Mouse (Mus musculus) myocyte (in vitro differentiated cells): ENCODE results near the gene Tgfbr1. TPM values are rescaled to one million over a fixed set of nuclear protein-coding genes. Genes with fewer than 3 reads are reported as not detected.
A peak's percentile ranks its signal among the peaks of the same experiment; 100 is the strongest.

ENCODE experiments used
- H3K27me3 ChIP-seq: one replicate; pipeline ENCODE4 v1.6.1; 2011; ENCODE audit not compliant: control insufficient read depth, insufficient read depth, insufficient read length
- H3K36me3 ChIP-seq: one replicate; pipeline ENCODE4 v1.6.1; 2011; ENCODE audit not compliant: control insufficient read depth, insufficient read depth
- H3K4me2 ChIP-seq: one replicate; pipeline ENCODE4 v1.6.1; 2011; ENCODE audit warnings: low read depth, control low read depth
- H3K4me3 ChIP-seq: one replicate; pipeline ENCODE4 v1.5.1; 2011; ENCODE audit warnings: mild to moderate bottlenecking, control low read depth, moderate library complexity
- H3K79me2 ChIP-seq: one replicate; pipeline ENCODE4 v1.6.1; 2011; ENCODE audit not compliant: control insufficient read depth, insufficient read depth
- H3ac ChIP-seq: one replicate; pipeline ENCODE4 v1.6.1; 2011; ENCODE audit not compliant: control insufficient read depth, insufficient read length
- CEBPB ChIP-seq: IDR thresholded peaks from 2 replicates; pipeline ENCODE4 v1.6.1; 2011; ENCODE audit warnings: mild to moderate bottlenecking, moderate library complexity; ENCODE audit not compliant: poor library complexity, insufficient read depth, severe bottlenecking
- E2F4 ChIP-seq: IDR thresholded peaks from one replicate; pipeline ENCODE4 v1.6.1; 2011; ENCODE audit warnings: mild to moderate bottlenecking, control low read depth, moderate library complexity; ENCODE audit not compliant: insufficient read depth
- MAX ChIP-seq: IDR thresholded peaks from one replicate; pipeline ENCODE4 v1.6.1; 2011; ENCODE audit warnings: low read depth, mild to moderate bottlenecking, control low read depth
- MYOD1 ChIP-seq, 3 experiments: IDR thresholded peaks; one replicate each; pipeline ENCODE4 v1.6.1; 2011; ENCODE audit warnings: control low read depth in 2 of 3, low read depth in 2 of 3, mild to moderate bottlenecking in 2 of 3, moderate library complexity in 1 of 3; ENCODE audit not compliant: insufficient read length in 2 of 3, control insufficient read depth in 1 of 3
- MYOG ChIP-seq, 3 experiments: IDR thresholded peaks; one replicate each; pipeline ENCODE4 v1.6.1; 2011; ENCODE audit warnings: control low read depth in 2 of 3, low read depth in 2 of 3, mild to moderate bottlenecking in 2 of 3; ENCODE audit not compliant: insufficient read length in 2 of 3, control insufficient read depth in 1 of 3, insufficient read depth in 1 of 3
- POLR2A ChIP-seq: IDR thresholded peaks from one replicate; pipeline ENCODE4 v1.6.1; 2011; ENCODE audit warnings: low read depth, mild to moderate bottlenecking, control low read depth, moderate library complexity; ENCODE audit not compliant: insufficient read length
- POLR2AphosphoS2 ChIP-seq: IDR thresholded peaks from one replicate; pipeline ENCODE4 v1.6.1; 2011; ENCODE audit warnings: low read depth, control low read depth; ENCODE audit not compliant: insufficient read length
- REST ChIP-seq: IDR thresholded peaks from one replicate; pipeline ENCODE4 v1.6.1; 2011; ENCODE audit warnings: mild to moderate bottlenecking, control low read depth, moderate library complexity; ENCODE audit not compliant: insufficient read depth, insufficient read length
- SRF ChIP-seq: IDR thresholded peaks from one replicate; pipeline ENCODE4 v1.6.1; 2011; ENCODE audit warnings: low read depth; ENCODE audit not compliant: control insufficient read depth, insufficient read length
- TCF12 ChIP-seq: IDR thresholded peaks from one replicate; pipeline ENCODE4 v1.6.1; 2011; ENCODE audit warnings: mild to moderate bottlenecking, control low read depth; ENCODE audit not compliant: poor library complexity, insufficient read depth, severe bottlenecking
- TCF3 ChIP-seq: IDR thresholded peaks from one replicate; pipeline ENCODE4 v1.6.1; 2011; ENCODE audit warnings: low read depth, control low read depth; ENCODE audit not compliant: insufficient read length
- USF1 ChIP-seq: IDR thresholded peaks from one replicate; pipeline ENCODE4 v1.6.1; 2011; ENCODE audit warnings: low read depth, mild to moderate bottlenecking, control low read depth, moderate library complexity
- polyA plus RNA-seq: library from polyadenylated mRNA; unstranded; fragments of >200 nt; fragmentation: generic; extraction: Trizol; gene quantifications from one replicate; pipeline ENCODE4 v1.2.1, GENCODE M21; 2012; ENCODE audit warnings: missing spikeins

The Tgfbr1 gene
- polyA plus RNA-seq, 1 experiment, result 2.7 TPM

DNA sequence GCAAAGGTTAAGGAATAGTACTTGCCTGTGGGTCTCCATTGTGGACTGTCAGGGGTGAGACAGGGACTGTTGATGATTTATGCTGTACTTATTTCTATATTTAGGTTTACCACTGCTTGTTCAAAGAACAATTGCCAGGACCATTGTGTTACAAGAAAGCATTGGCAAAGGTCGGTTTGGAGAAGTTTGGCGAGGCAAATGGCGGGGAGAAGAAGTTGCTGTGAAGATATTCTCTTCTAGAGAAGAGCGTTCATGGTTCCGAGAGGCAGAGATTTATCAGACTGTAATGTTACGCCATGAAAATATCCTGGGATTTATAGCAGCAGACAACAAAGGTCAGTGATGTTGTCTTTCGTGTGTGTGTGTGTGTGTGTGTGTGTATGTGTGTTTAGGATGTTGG, 43.2 kb downstream of the Tgfbr1 start:
- Histone ChIP-seq H3K4me2 (no peak overlapping the region), H3K79me2 (no peaks in the 10 kb centered on the region), H3K27me3 (no peaks in the 10 kb centered on the region), H3ac (no peak overlapping the region), H3K4me3 (no peak overlapping the region), H3K36me3 (peaks cover 10% of the 10 kb centered on the region)
- TF ChIP-seq POLR2A (no peak), USF1 (no peak), MYOG (IDR thresholded peaks at IDR 0.05; ENCODE audit: control insufficient read depth in 1 of 3, insufficient read depth in 1 of 3, insufficient read length in 2 of 3, low read depth in 2 of 3) (no peak), CEBPB (no peak), POLR2AphosphoS2 (no peak), TCF3 (no peak), TCF12 (no peak), REST (no peak), MYOD1 (IDR thresholded peaks at IDR 0.05; ENCODE audit: control insufficient read depth in 1 of 3, insufficient read length in 2 of 3, low read depth in 2 of 3) (no peak), SRF (no peak), MAX (no peak), E2F4 (no peak)

DNA sequence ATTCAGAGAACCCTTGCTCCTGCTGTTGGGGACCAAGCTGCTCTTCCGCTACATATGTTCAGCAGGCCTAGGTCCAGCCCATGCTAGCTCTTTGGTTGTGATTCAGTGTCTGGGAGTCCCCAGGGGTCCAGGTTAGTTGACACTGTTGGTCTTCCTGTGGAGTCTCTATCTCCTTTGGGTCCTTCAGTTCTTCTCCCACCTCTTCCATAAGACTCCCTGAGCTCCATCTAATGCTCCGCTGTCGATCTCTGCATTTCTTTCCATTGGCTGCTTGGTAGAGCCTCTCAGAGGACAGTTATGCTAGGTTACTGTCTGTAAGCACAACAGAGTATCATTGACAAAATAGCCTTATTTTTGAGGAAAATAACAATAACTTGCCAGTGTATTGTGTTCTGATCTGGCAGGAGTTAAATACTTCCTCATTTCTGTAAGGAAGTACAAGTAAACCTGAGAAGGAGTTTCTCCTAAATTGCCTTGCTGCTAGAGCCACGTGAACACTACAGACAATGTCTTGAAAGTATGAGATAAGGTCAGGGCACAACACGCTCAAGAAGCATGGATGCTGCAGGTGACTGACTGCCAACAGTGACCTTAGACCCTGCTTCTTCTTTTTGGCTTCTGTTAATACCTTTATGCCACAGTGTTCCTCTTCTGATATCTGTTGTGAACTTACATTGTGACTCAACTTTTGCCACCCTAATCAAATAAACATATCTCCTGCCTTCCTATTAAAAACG, 45.1 kb downstream of the Tgfbr1 start:
- Histone ChIP-seq H3K36me3 (peaks cover 10% of the 10 kb centered on the region), H3K4me3 (no peak overlapping the region), H3ac (no peak overlapping the region), H3K4me2 (no peak overlapping the region), H3K79me2 (no peaks in the 10 kb centered on the region), H3K27me3 (no peaks in the 10 kb centered on the region)
- no peak for TF ChIP-seq CEBPB
- no peak for TF ChIP-seq POLR2AphosphoS2
- no peak for TF ChIP-seq MYOG (IDR thresholded peaks at IDR 0.05; ENCODE audit: control insufficient read depth in 1 of 3, insufficient read depth in 1 of 3, insufficient read length in 2 of 3, low read depth in 2 of 3)
- TF ChIP-seq MYOD1 (IDR thresholded peaks at IDR 0.05; ENCODE audit: control insufficient read depth in 1 of 3, insufficient read length in 2 of 3, low read depth in 2 of 3), result no peak
- TF ChIP-seq E2F4, result no peak
- TF ChIP-seq REST, result no peak
- no peak for TF ChIP-seq SRF
- no peak for TF ChIP-seq MAX

DNA sequence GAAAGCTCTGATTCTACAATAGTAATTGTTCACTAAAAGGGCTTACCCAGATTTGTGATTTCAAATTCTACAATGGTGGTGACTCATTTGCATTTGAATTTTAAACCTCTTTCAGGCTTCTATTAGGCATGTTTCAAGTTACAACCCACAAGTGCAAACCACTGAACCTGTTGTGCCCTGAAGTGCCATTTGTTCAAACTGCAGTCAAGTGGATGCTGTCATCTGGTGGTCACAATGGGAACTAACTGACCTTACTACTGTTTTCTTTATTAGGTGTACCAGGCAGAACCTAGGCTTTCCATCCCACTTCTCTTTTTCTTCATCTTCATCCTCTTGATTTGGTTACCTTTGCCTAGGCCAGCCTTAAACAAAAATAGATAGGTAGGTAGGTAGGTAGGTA, 46.8 kb downstream of the Tgfbr1 start:
- Histone ChIP-seq H3K36me3 (peaks cover 10% of the 10 kb centered on the region), H3K4me2 (no peak overlapping the region)
- TF ChIP-seq MYOG (IDR thresholded peaks at IDR 0.05; ENCODE audit: control insufficient read depth in 1 of 3, insufficient read depth in 1 of 3, insufficient read length in 2 of 3, low read depth in 2 of 3) (peak in 1 of 3 experiments; percentile 14), MYOD1 (IDR thresholded peaks at IDR 0.05; ENCODE audit: control insufficient read depth in 1 of 3, insufficient read length in 2 of 3, low read depth in 2 of 3) (peak in 2 of 3 experiments; percentile 46 to 62), MAX (no peak)

DNA sequence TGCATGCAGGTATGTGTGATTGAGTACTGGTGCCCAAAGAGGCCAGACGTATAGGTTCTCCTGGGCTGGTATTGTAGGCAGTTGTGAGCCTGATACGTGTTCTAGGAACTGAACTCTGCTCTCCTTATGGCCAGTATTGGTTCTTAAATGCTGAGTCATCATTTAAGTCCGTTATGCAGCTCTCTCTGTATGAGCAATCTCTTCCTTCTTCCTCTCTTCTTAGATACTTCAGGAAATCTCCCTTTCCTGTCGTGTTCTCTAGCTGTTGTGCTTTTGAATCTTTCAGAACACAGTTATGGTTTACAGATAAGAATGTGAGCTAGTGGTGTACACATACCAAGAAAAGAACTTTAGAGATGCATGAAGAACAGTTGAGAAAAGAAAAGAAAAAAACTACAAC, 47.3 kb downstream of the Tgfbr1 start:
- TF ChIP-seq POLR2A (no peak), CEBPB (no peak), MAX (no peak), REST (no peak), TCF12 (no peak), MYOD1 (IDR thresholded peaks at IDR 0.05; ENCODE audit: control insufficient read depth in 1 of 3, insufficient read length in 2 of 3, low read depth in 2 of 3) (no peak), POLR2AphosphoS2 (no peak), USF1 (no peak), SRF (no peak), MYOG (IDR thresholded peaks at IDR 0.05; ENCODE audit: control insufficient read depth in 1 of 3, insufficient read depth in 1 of 3, insufficient read length in 2 of 3, low read depth in 2 of 3) (no peak), E2F4 (no peak)
- H3K4me3 ChIP-seq, result no peak overlapping the region
- no peak overlapping the region for H3ac ChIP-seq
- H3K36me3 ChIP-seq, result peaks cover 10% of the 10 kb centered on the region
- no peak overlapping the region for H3K4me2 ChIP-seq
- H3K27me3 ChIP-seq, result no peaks in the 10 kb centered on the region
- no peaks in the 10 kb centered on the region for H3K79me2 ChIP-seq

More for the DNA sequence above, 46.8 kb downstream of the Tgfbr1 start:
- Histone ChIP-seq H3ac (no peak overlapping the region), H3K27me3 (no peaks in the 10 kb centered on the region), H3K79me2 (no peaks in the 10 kb centered on the region), H3K4me3 (no peak overlapping the region)

DNA sequence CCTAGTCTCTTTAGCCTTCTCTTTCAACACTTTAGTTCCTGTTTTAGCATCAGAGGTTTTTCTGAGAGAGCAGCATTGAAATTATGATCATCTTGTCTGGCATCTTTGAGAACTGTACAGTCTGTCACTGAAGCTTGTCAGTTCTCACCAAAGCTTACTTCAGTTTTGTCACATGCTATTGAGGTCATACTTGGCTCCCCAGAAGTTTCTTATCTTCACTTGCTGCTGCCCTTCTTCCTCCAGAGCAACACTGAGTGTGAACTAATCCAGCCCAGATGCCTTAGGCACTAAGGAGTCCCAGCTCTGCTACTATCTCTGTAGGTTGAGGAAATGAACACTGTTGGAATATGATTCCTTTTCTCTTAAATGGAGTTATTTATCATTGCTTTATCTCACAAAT, 49.2 kb downstream of the Tgfbr1 start:
- Histone ChIP-seq H3ac (no peak overlapping the region), H3K36me3 (peaks cover 4% of the 10 kb centered on the region), H3K79me2 (no peaks in the 10 kb centered on the region), H3K27me3 (no peaks in the 10 kb centered on the region), H3K4me3 (no peak overlapping the region), H3K4me2 (no peak overlapping the region)
- no peak for TF ChIP-seq TCF12
- no peak for TF ChIP-seq MYOG (IDR thresholded peaks at IDR 0.05; ENCODE audit: control insufficient read depth in 1 of 3, insufficient read depth in 1 of 3, insufficient read length in 2 of 3, low read depth in 2 of 3)
- no peak for TF ChIP-seq MAX
- TF ChIP-seq SRF, result no peak
- TF ChIP-seq USF1, result no peak
- TF ChIP-seq REST, result no peak
- TF ChIP-seq MYOD1 (IDR thresholded peaks at IDR 0.05; ENCODE audit: control insufficient read depth in 1 of 3, insufficient read length in 2 of 3, low read depth in 2 of 3), result no peak
- no peak for TF ChIP-seq CEBPB
- no peak for TF ChIP-seq E2F4
- no peak for TF ChIP-seq POLR2AphosphoS2
- TF ChIP-seq TCF3, result no peak
- no peak for TF ChIP-seq POLR2A
